Mouse (Mus musculus) forebrain, embryonic 12.5 days (tissue): ENCODE measurements around the gene Cox16. TPM values are rescaled to one million over a fixed set of nuclear protein-coding genes. Genes with fewer than 3 reads are reported as not detected.
"Not testable (repeated sequence)": the region's sequence is repeated elsewhere in the genome, so short reads cannot be mapped to it uniquely, and the experiment has no call there.

ENCODE experiments used
- ATAC-seq: fragments of 200-750 bp; cut with Nextera tagmentation; 2 replicates; pipeline ENCODE4 v1.8.0; 2017; ENCODE audit warnings: moderate TSS enrichment; ENCODE audit not compliant: low FRiP score
- H3K27ac ChIP-seq: fragments of 300-500 bp; sonication (generic); 2 replicates; pipeline ENCODE4 v1.5.1; 2016; ENCODE audit warnings: mild to moderate bottlenecking
- H3K27me3 ChIP-seq: fragments of 300-500 bp; sonication (generic); 2 replicates; pipeline ENCODE4 v1.6.1; 2016; ENCODE audit warnings: mild to moderate bottlenecking
- H3K36me3 ChIP-seq: fragments of 300-500 bp; sonication (generic); replicated peaks from 2 replicates; pipeline ENCODE4 v1.6.1; 2016; ENCODE audit warnings: mild to moderate bottlenecking
- H3K4me1 ChIP-seq: fragments of 300-500 bp; sonication (generic); 2 replicates; pipeline ENCODE4 v1.6.1; 2016
- H3K4me2 ChIP-seq: fragments of 300-500 bp; sonication (generic); 2 replicates; pipeline ENCODE4 v1.6.1; 2016; ENCODE audit warnings: mild to moderate bottlenecking, moderate library complexity
- H3K4me3 ChIP-seq: fragments of 300-500 bp; sonication (generic); replicated peaks from 2 replicates; pipeline ENCODE4 v1.5.1; 2016; ENCODE audit warnings: mild to moderate bottlenecking
- H3K9ac ChIP-seq: fragments of 300-500 bp; sonication (generic); 2 replicates; pipeline ENCODE4 v1.6.1; 2016; ENCODE audit warnings: mild to moderate bottlenecking
- H3K9me3 ChIP-seq: fragments of 300-500 bp; sonication (generic); 2 replicates; pipeline ENCODE4 v1.6.1; 2016
- WGBS: fragments of 180-500 bp; shearing (Covaris S2); methylation state at CpG from one replicate; pipeline ENCODE4 v1.1.7; 2016; 5-methylcytosine and 5-hydroxymethylcytosine counted together
- polyA plus RNA-seq: library from polyadenylated mRNA; unstranded; fragments of >200 nt; fragmentation: Nextera tagmentation; extraction: Ambion mirVana; gene quantifications from 2 replicates; pipeline ENCODE4 v1.2.1, GENCODE M21; 2016

Gene Cox16
- polyA plus RNA-seq: 133 and 136 TPM in 2 replicates

- H3K9ac ChIP-seq: peak within 1 kb of the TSS; percentile 66
- H3K36me3 ChIP-seq: no peaks in the 10 kb centered on the region
- H3K4me3 ChIP-seq: peak within 1 kb of the TSS; percentile 72
- WGBS: under 1% methylated on average over 31 of the region's 31 CpGs
- H3K27ac ChIP-seq: peak within 1 kb of the TSS; percentile 91
- peak within 1 kb of the TSS; percentile 61 for H3K4me2 ChIP-seq
- no peaks in the 10 kb centered on the region for H3K27me3 ChIP-seq
- no peaks in the 10 kb centered on the region for H3K9me3 ChIP-seq
- peak; percentile 99 for ATAC-seq
- H3K4me1 ChIP-seq: 0 out of 2 replicates have a peak, but pooled peaks cover 2% of the 10 kb centered on the region
These were observed at the start of gene Cox16 for GRCm38 (mm10) chr12:81484727-81485191. Gene Cox16 (minus strand): TSS chr12:81485127.

- ATAC-seq: peak; percentile 43
- H3K4me1 ChIP-seq: peaks cover 14% of the 10 kb centered on the region
- H3K36me3 ChIP-seq: no peaks in the 10 kb centered on the region
- peak overlapping the region; percentile 66 for H3K4me2 ChIP-seq
- no peaks in the 10 kb centered on the region for H3K9me3 ChIP-seq
- no peaks in the 10 kb centered on the region for H3K27me3 ChIP-seq
- peak overlapping the region; percentile 80 for H3K9ac ChIP-seq
- peak overlapping the region; percentile 63; the same call in 1 of the 2 replicates for H3K27ac ChIP-seq
- peak overlapping the region; percentile 75 for H3K4me3 ChIP-seq
- WGBS: 35% methylated on average over 4 of the region's 4 CpGs
These were observed 48.1 kb upstream of the Cox16 start for GRCm38 (mm10) chr12:81533029-81533419.

- Histone ChIP-seq H3K9me3 (no peaks in the 10 kb centered on the region), H3K4me1 (peaks cover 14% of the 10 kb centered on the region), H3K4me2 (peak within 1 kb of the TSS; percentile 66), H3K9ac (peak within 1 kb of the TSS; percentile 80), H3K36me3 (no peaks in the 10 kb centered on the region), H3K4me3 (peak within 1 kb of the TSS; percentile 75), H3K27me3 (no peaks in the 10 kb centered on the region), H3K27ac (peak within 1 kb of the TSS; percentile 63)
- WGBS: under 1% methylated on average over 45 of the region's 46 CpGs
- peak; percentile 93 for ATAC-seq
These were observed 47.5 kb upstream of the Cox16 start, which contains the start of the genes Gm20498 and Synj2bp for GRCm38 (mm10) chr12:81532316-81533028. Gene Gm20498 (minus strand): TSS chr12:81532905. Gene Synj2bp (minus strand): TSS chr12:81532911.

- H3K9ac ChIP-seq, ATAC-seq, H3K27ac ChIP-seq, H3K27me3 ChIP-seq, H3K4me3 ChIP-seq, H3K36me3 ChIP-seq, H3K4me2 ChIP-seq, H3K9me3 ChIP-seq: not testable (repeated sequence)
- 72% methylated on average over 8 of the region's 8 CpGs for WGBS
- H3K4me1 ChIP-seq: peaks cover 14% of the 10 kb centered on the region
These were observed 45.7 kb upstream of the Cox16 start for GRCm38 (mm10) chr12:81530587-81530986.

- not testable (repeated sequence) for H3K9ac ChIP-seq, H3K27me3 ChIP-seq, H3K27ac ChIP-seq, H3K4me1 ChIP-seq, ATAC-seq, H3K4me3 ChIP-seq, H3K4me2 ChIP-seq, H3K9me3 ChIP-seq, H3K36me3 ChIP-seq
- WGBS: 96% methylated on average over 9 of the region's 9 CpGs
These were observed 12.0 kb upstream of the Cox16 start for GRCm38 (mm10) chr12:81496906-81497305.

GRCm38 (mm10) chr12:81490491-81490890 lies 5.6 kb upstream of the Cox16 start:
- WGBS: 94% methylated on average over 5 of the region's 5 CpGs
- Histone ChIP-seq H3K27me3 (no peaks in the 10 kb centered on the region), H3K4me1 (no peaks in the 10 kb centered on the region), H3K4me2 (no peak overlapping the region), H3K9ac (no peak overlapping the region), H3K9me3 (no peaks in the 10 kb centered on the region), H3K27ac (no peak overlapping the region), H3K36me3 (0 out of 2 replicates have a peak, but pooled peaks cover 5% of the 10 kb centered on the region), H3K4me3 (no peak overlapping the region)
- ATAC-seq: no peak

GRCm38 (mm10) chr12:81485311-81485710 lies 384 bp upstream of the Cox16 start:
- WGBS: 38% methylated on average over 6 of the region's 6 CpGs
- ATAC-seq: no peak; the same call in 1 of the 2 replicates
- 0 out of 2 replicates have a peak overlapping the region, but pooled peaks have one; percentile 66 for H3K9ac ChIP-seq
- H3K36me3 ChIP-seq: no peaks in the 10 kb centered on the region
- no peaks in the 10 kb centered on the region for H3K27me3 ChIP-seq
- peak overlapping the region; percentile 72 for H3K4me3 ChIP-seq
- H3K9me3 ChIP-seq: no peaks in the 10 kb centered on the region
- peak overlapping the region; percentile 61 for H3K4me2 ChIP-seq
- 0 out of 2 replicates have a peak, but pooled peaks cover 2% of the 10 kb centered on the region for H3K4me1 ChIP-seq
- peak overlapping the region; percentile 91; the same call in 1 of the 2 replicates for H3K27ac ChIP-seq

- H3K4me2 ChIP-seq: peak overlapping the region; percentile 61
- H3K4me3 ChIP-seq: peak overlapping the region; percentile 72
- 0 out of 2 replicates have a peak, but pooled peaks cover 2% of the 10 kb centered on the region for H3K4me1 ChIP-seq
- no peak overlapping the region for H3K27ac ChIP-seq
- no peak for ATAC-seq
- WGBS: 4% methylated on average over 7 of the region's 7 CpGs
- no peaks in the 10 kb centered on the region for H3K27me3 ChIP-seq
- peak overlapping the region; percentile 66 for H3K9ac ChIP-seq
- no peaks in the 10 kb centered on the region for H3K36me3 ChIP-seq
- no peaks in the 10 kb centered on the region for H3K9me3 ChIP-seq
These were observed 715 bp downstream of the Cox16 start for GRCm38 (mm10) chr12:81484212-81484611.

GRCm38 (mm10) chr12:81483656-81484055 lies 1.3 kb downstream of the Cox16 start:
- Histone ChIP-seq H3K27me3 (no peaks in the 10 kb centered on the region), H3K9me3 (no peaks in the 10 kb centered on the region), H3K9ac (peak overlapping the region; percentile 9; the same call in 1 of the 2 replicates), H3K36me3 (no peaks in the 10 kb centered on the region), H3K4me3 (peak overlapping the region; percentile 72), H3K4me1 (0 out of 2 replicates have a peak, but pooled peaks cover 2% of the 10 kb centered on the region), H3K4me2 (peak overlapping the region; percentile 61), H3K27ac (no peak overlapping the region)
- 39% methylated on average over 17 of the region's 17 CpGs for WGBS
- no peak for ATAC-seq

- ATAC-seq, H3K9me3 ChIP-seq, H3K9ac ChIP-seq, H3K4me2 ChIP-seq, H3K4me1 ChIP-seq, H3K36me3 ChIP-seq, H3K27ac ChIP-seq, H3K27me3 ChIP-seq, H3K4me3 ChIP-seq: not testable (repeated sequence)
- 97% methylated on average over 7 of the region's 7 CpGs for WGBS
These were observed 25.9 kb downstream of the Cox16 start for GRCm38 (mm10) chr12:81459051-81459450.

- not testable (repeated sequence) for ATAC-seq, H3K4me1 ChIP-seq, H3K9me3 ChIP-seq, H3K4me3 ChIP-seq, H3K27me3 ChIP-seq, H3K27ac ChIP-seq, H3K9ac ChIP-seq, H3K4me2 ChIP-seq, H3K36me3 ChIP-seq
- 91% methylated on average over 9 of the region's 9 CpGs for WGBS
These were observed 45.9 kb downstream of the Cox16 start for GRCm38 (mm10) chr12:81438985-81439384.

- not testable (repeated sequence) for H3K9ac ChIP-seq, H3K27me3 ChIP-seq, H3K4me2 ChIP-seq, H3K36me3 ChIP-seq, H3K27ac ChIP-seq, H3K9me3 ChIP-seq, H3K4me1 ChIP-seq, H3K4me3 ChIP-seq, ATAC-seq
- WGBS: 98% methylated on average over 2 of the region's 2 CpGs
These were observed 50.1 kb downstream of the Cox16 start for GRCm38 (mm10) chr12:81434778-81435177.
